Mouse (Mus musculus) intestine, embryonic 16.5 days (tissue): ENCODE measurements at regions not wholly inside any gene's neighbourhood (a gene's known extent, or its start where the extent isn't known, plus 50 kb on each side); places are given as distances from the start of the nearest gene placed in this dataset.
A peak's percentile ranks its signal among the peaks of the same experiment; 100 is the strongest.
"Not testable (repeated sequence)": the region's sequence is repeated elsewhere in the genome, so short reads cannot be mapped to it uniquely, and the experiment has no call there.

Experiments
- ATAC-seq: fragments of 200-750 bp; cut with Nextera tagmentation; 2 replicates; pipeline ENCODE4 v1.8.0; 2017; ENCODE audit warnings: moderate TSS enrichment, moderate library complexity
- H3K27ac ChIP-seq: fragments of 300-500 bp; sonication (generic); 2 replicates; pipeline ENCODE4 v1.5.1; 2014; ENCODE audit warnings: mild to moderate bottlenecking, low read length
- H3K27me3 ChIP-seq: fragments of 300-500 bp; sonication (generic); replicated peaks from 2 replicates; pipeline ENCODE4 v1.6.1; 2014; ENCODE audit warnings: low read length, control low read depth, mixed read lengths; ENCODE audit not compliant: control insufficient read depth, insufficient read depth
- H3K36me3 ChIP-seq: fragments of 300-500 bp; sonication (generic); 2 replicates; pipeline ENCODE4 v1.6.1; 2014; ENCODE audit warnings: low read length, control low read depth; ENCODE audit not compliant: control insufficient read depth, insufficient read depth
- H3K4me1 ChIP-seq: fragments of 300-500 bp; sonication (generic); 2 replicates; pipeline ENCODE4 v1.6.1; 2014; ENCODE audit warnings: low read length, control low read depth, mixed read lengths; ENCODE audit not compliant: control insufficient read depth, insufficient read depth
- H3K4me2 ChIP-seq: fragments of 300-500 bp; sonication (generic); 2 replicates; pipeline ENCODE4 v1.6.1; 2014; ENCODE audit warnings: low read depth, low read length, control low read depth
- H3K4me3 ChIP-seq: fragments of 300-500 bp; sonication (generic); 2 replicates; pipeline ENCODE4 v1.5.1; 2014; ENCODE audit warnings: mild to moderate bottlenecking, low read length
- H3K9ac ChIP-seq: fragments of 300-500 bp; sonication (generic); 2 replicates; pipeline ENCODE4 v1.6.1; 2014; ENCODE audit warnings: low read depth, low read length
- H3K9me3 ChIP-seq: fragments of 300-500 bp; sonication (generic); 2 replicates; pipeline ENCODE4 v1.6.1; 2016; ENCODE audit warnings: low read length, control low read depth; ENCODE audit not compliant: control insufficient read depth
- WGBS: fragments of 180-500 bp; shearing (Covaris S2); extraction: QIAGEN DNeasy Blood & Tissue Kit; methylation state at CpG from one replicate; pipeline ENCODE4 v1.1.7; 2014; 5-methylcytosine and 5-hydroxymethylcytosine counted together

DNA sequence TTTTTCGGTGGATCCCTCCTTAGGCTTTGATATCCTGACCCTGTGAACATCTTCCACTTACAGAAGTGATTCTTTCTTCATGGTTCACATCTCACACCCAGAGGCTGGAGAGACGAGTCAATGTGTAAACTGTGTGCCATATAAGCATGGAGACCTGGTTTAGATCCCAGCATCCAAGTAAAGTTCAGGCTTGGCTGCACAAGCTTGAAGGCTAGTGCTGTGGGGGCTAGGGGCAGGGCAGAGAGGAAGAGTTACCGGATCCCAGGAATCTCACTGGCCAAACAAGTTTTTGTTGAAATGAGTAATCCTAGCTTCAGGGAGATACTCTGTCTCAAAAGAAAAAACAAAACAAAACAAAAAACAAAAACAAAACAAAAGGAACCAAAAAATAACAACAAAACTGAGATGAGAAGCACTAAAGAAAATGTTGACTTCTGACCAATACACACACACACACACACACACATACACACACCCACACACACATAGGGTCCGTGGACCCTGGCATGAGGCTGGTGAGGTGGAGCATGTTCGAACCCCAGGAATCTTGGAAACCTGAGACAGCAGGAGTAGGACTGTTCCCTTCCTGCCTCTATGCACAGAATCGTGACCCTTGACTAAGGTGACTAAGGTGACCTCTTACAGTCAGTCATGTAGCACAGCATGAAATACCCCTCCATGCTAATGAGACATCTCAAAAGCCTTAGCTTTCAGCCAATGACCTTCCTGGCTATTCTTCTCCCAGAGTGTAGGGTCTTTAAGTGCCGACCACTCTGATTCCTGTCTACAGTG, 55.2 kb downstream of the Gm12728 start:
- no peak for ATAC-seq

GRCm38 (mm10) chr4:105845998-105846989, 56.6 kb downstream of the Gm12728 start:
- WGBS: 80% methylated on average over 3 of the region's 3 CpGs

More for the DNA sequence above, 55.2 kb downstream of the Gm12728 start:
- H3K4me1 ChIP-seq: no peaks in the 10 kb centered on the region
- 82% methylated on average over 7 of the region's 7 CpGs for WGBS
- no peaks in the 10 kb centered on the region for H3K27me3 ChIP-seq
- no peak overlapping the region for H3K4me3 ChIP-seq
- H3K9me3 ChIP-seq: no peaks in the 10 kb centered on the region
- no peak overlapping the region for H3K27ac ChIP-seq
- no peaks in the 10 kb centered on the region for H3K36me3 ChIP-seq
- no peak overlapping the region for H3K4me2 ChIP-seq
- no peak overlapping the region for H3K9ac ChIP-seq

DNA sequence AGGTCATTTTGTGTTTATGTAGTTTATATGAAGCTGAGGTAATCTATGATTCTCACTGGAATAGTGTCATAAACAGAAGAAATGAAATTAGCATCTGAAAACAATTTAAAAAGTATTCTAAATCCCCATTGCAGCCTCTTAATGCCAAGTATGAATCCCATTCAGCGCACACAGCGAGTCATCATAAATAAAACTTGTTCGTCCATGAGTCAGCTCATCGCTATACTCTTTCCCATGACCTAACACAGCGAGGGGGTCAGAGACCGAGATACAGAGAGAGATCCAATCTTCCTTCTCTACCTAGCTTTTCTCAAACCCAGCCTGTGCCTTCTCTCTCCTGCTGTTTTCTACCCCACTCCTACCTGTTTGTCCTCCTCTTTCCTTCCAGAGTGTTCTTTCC, 63.4 kb downstream of the Gm12728 start:
- no peak overlapping the region for H3K27ac ChIP-seq
- H3K9me3 ChIP-seq: no peaks in the 10 kb centered on the region
- no peak overlapping the region for H3K9ac ChIP-seq
- H3K4me2 ChIP-seq: no peak overlapping the region
- ATAC-seq: no peak
- 85% methylated on average over 6 of the region's 6 CpGs for WGBS
- H3K27me3 ChIP-seq: no peaks in the 10 kb centered on the region
- H3K36me3 ChIP-seq: no peaks in the 10 kb centered on the region
- no peaks in the 10 kb centered on the region for H3K4me1 ChIP-seq
- no peak overlapping the region for H3K4me3 ChIP-seq

More at GRCm38 (mm10) chr4:105845998-105846989, 56.6 kb downstream of the Gm12728 start:
- not testable (repeated sequence) for H3K9me3 ChIP-seq, H3K4me1 ChIP-seq, H3K36me3 ChIP-seq, H3K4me3 ChIP-seq, H3K4me2 ChIP-seq, H3K27me3 ChIP-seq, H3K9ac ChIP-seq, H3K27ac ChIP-seq
- ATAC-seq: peak; percentile 18; the same call in 1 of the 2 replicates

DNA sequence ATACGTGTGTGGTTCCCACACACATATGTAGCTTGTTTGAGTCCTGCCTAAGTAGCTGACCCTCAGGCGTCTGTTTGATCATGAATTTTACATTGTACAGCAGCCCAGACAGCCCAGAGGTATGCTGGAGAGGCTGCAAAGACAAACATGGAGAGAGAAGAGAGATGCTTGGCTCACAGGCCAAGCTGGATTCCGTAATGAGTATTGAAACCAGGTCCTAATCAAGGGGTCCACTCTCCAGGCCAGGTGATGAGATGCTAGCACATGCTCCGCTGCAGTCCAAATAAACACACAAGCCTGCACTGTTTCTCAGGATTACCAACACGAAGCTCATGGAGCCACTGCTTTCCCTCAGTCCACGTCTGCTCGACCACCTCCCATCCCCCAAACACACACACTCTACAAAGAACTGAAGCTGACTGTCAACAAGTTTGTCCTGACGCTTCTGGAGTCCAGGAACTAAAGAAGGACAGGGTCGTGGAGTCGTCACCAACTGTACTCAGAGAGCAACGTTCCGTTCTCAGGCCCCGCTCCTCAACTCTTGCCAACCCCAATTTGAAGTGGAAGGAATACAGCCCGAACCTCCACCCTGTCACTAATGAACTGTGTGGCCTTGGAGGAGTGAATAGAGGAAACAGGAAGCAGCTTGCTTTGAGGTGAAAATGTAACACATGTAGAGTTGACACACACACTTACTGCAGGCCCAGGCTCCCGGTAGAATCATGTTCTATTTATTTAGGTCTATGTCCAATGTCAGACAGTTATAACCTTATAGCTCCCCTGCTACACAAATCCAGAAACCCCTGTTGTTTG, 69.6 kb downstream of the Gm12728 start:
- Histone ChIP-seq H3K4me2 (no peak overlapping the region), H3K27me3 (no peaks in the 10 kb centered on the region), H3K36me3 (no peaks in the 10 kb centered on the region), H3K27ac (no peak overlapping the region), H3K9ac (no peak overlapping the region), H3K9me3 (no peaks in the 10 kb centered on the region), H3K4me1 (no peaks in the 10 kb centered on the region), H3K4me3 (no peak overlapping the region)
- no peak for ATAC-seq
- WGBS: 64% methylated on average over 15 of the region's 15 CpGs

DNA sequence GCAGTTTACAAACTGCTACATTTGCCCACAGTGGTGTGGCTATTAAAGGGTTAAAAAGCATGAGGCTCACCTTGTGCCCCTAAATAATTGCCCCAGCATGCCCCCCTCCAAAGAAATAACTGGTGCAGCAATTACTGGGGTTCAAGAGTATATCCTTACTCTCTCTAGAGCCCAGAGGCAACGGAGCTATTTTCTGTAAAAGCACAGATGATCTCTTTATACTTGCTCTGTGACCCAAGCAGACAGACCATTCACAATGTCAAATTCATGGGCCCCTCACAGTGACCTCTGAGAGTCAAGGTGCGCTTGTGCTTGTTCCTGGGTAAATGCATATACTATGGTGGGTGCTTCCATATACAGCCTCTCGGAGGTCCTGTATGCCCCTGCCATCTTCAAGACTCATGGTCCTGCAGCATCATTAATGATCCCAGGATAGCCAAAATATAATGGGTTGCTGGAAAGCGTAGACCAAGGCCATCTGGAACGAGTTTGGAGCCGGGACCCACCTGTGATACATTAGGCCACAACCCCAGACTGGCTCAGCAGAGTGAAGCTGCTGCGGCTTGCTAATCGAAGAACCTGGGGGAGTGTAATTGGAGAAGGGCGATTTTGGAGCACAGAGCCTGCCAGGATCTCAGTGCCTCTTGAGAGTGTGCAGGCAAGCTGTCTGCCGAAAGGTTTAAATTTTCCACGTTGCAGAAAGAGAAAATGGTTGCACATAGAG, 71.4 kb downstream of the Gm12728 start:
- Histone ChIP-seq H3K4me2 (no peak overlapping the region), H3K27ac (no peak overlapping the region), H3K4me1 (no peaks in the 10 kb centered on the region), H3K9me3 (no peaks in the 10 kb centered on the region), H3K9ac (no peak overlapping the region), H3K27me3 (no peaks in the 10 kb centered on the region), H3K36me3 (no peaks in the 10 kb centered on the region), H3K4me3 (no peak overlapping the region)
- no peak for ATAC-seq
- WGBS: 57% methylated on average over 11 of the region's 11 CpGs

GRCm38 (mm10) chr4:105861654-105862037, 72.0 kb downstream of the Gm12728 start:
- Histone ChIP-seq H3K9me3 (no peaks in the 10 kb centered on the region), H3K9ac (no peak overlapping the region), H3K4me2 (no peak overlapping the region), H3K4me1 (no peaks in the 10 kb centered on the region), H3K36me3 (no peaks in the 10 kb centered on the region), H3K27ac (no peak overlapping the region), H3K4me3 (no peak overlapping the region), H3K27me3 (no peaks in the 10 kb centered on the region)
- no peak for ATAC-seq

GRCm38 (mm10) chr4:105870512-105870911, 80.8 kb downstream of the Gm12728 start:
- H3K9me3 ChIP-seq: no peaks in the 10 kb centered on the region
- H3K36me3 ChIP-seq: no peaks in the 10 kb centered on the region
- 65% methylated on average over 3 of the region's 3 CpGs for WGBS
- H3K27me3 ChIP-seq: no peaks in the 10 kb centered on the region
- no peak overlapping the region for H3K4me2 ChIP-seq
- H3K27ac ChIP-seq: no peak overlapping the region; the same call in 1 of the 2 replicates
- no peaks in the 10 kb centered on the region for H3K4me1 ChIP-seq
- no peak overlapping the region for H3K9ac ChIP-seq
- H3K4me3 ChIP-seq: no peak overlapping the region
- no peak for ATAC-seq

GRCm38 (mm10) chr4:105877246-105877645, 87.6 kb downstream of the Gm12728 start:
- Histone ChIP-seq H3K36me3 (no peaks in the 10 kb centered on the region), H3K4me2 (no peak overlapping the region), H3K27ac (no peak overlapping the region), H3K9me3 (no peaks in the 10 kb centered on the region), H3K4me1 (no peaks in the 10 kb centered on the region), H3K4me3 (no peak overlapping the region), H3K9ac (no peak overlapping the region), H3K27me3 (no peaks in the 10 kb centered on the region)
- ATAC-seq: no peak
- WGBS: 77% methylated on average over 5 of the region's 5 CpGs
